Mouse (Mus musculus): ENCODE results near the gene Vamp5. TPM values are rescaled to one million over a fixed set of nuclear protein-coding genes. Genes with fewer than 3 reads are reported as not detected.

Vamp5 gene
- polyA plus RNA-seq, 1 experiment from 2014 or later, result 24.7 TPM

GRCm38 (mm10) chr6:72389941-72390771 lies 9.9 kb upstream of the Vamp5 start, which contains the start of gene Vamp8:
TSS of gene Vamp8 (minus strand) at chr6:72390703.
- peak; percentile 63 for DNase-seq (ENCODE audit: low spot score)

- peak; percentile 39 for DNase-seq (ENCODE audit: low spot score)
Measured at GRCm38 (mm10) chr6:72389471-72389940, 9.2 kb upstream of the Vamp5 start.

- DNase-seq (ENCODE audit: low spot score), result no peak
Measured at GRCm38 (mm10) chr6:72388791-72389329, 8.6 kb upstream of the Vamp5 start.

- DNase-seq (ENCODE audit: low spot score), result no peak
Measured at GRCm38 (mm10) chr6:72388266-72388665, 8.0 kb upstream of the Vamp5 start.

GRCm38 (mm10) chr6:72387816-72388215 lies 7.5 kb upstream of the Vamp5 start:
- DNase-seq (ENCODE audit: low spot score), result no peak

- DNase-seq (ENCODE audit: low spot score), result no peak
Measured at GRCm38 (mm10) chr6:72386561-72386960, 6.3 kb upstream of the Vamp5 start.

GRCm38 (mm10) chr6:72385258-72385657 lies 5.0 kb upstream of the Vamp5 start:
- DNase-seq (ENCODE audit: low spot score), result no peak

GRCm38 (mm10) chr6:72383952-72384351 lies 3.7 kb upstream of the Vamp5 start:
- no peak for DNase-seq (ENCODE audit: low spot score)

GRCm38 (mm10) chr6:72383142-72383820 lies 3.0 kb upstream of the Vamp5 start:
- DNase-seq (ENCODE audit: low spot score), result no peak

- DNase-seq (ENCODE audit: low spot score), result no peak
Measured at GRCm38 (mm10) chr6:72382494-72382893, 2.2 kb upstream of the Vamp5 start.

- DNase-seq (ENCODE audit: low spot score), result no peak
Measured at GRCm38 (mm10) chr6:72379377-72380130, 714 bp downstream of the Vamp5 start.

- DNase-seq (ENCODE audit: low spot score), result no peak
Measured at GRCm38 (mm10) chr6:72378510-72379234, 1.6 kb downstream of the Vamp5 start.

GRCm38 (mm10) chr6:72374820-72375563 lies 5.3 kb downstream of the Vamp5 start:
- DNase-seq (ENCODE audit: low spot score), result peak; percentile 10

- no peak for DNase-seq (ENCODE audit: low spot score)
Measured at GRCm38 (mm10) chr6:72374206-72374605, 6.1 kb downstream of the Vamp5 start.

- DNase-seq (ENCODE audit: low spot score), result no peak
Measured at GRCm38 (mm10) chr6:72373184-72373583, 7.1 kb downstream of the Vamp5 start.

- no peak for DNase-seq (ENCODE audit: low spot score)
Measured at GRCm38 (mm10) chr6:72371571-72371970, 8.7 kb downstream of the Vamp5 start.

GRCm38 (mm10) chr6:72371147-72371546 lies 9.1 kb downstream of the Vamp5 start:
- DNase-seq (ENCODE audit: low spot score), result no peak

GRCm38 (mm10) chr6:72370091-72370490 lies 10.2 kb downstream of the Vamp5 start:
- no peak for DNase-seq (ENCODE audit: low spot score)

GRCm38 (mm10) chr6:72369557-72369956 lies 10.7 kb downstream of the Vamp5 start:
- no peak for DNase-seq (ENCODE audit: low spot score)

GRCm38 (mm10) chr6:72367460-72367974 lies 12.8 kb downstream of the Vamp5 start:
- DNase-seq (ENCODE audit: low spot score), result no peak

All from thymus, postnatal 0 days (tissue).